Mouse (Mus musculus): ENCODE measurements at regions not wholly inside any gene's neighbourhood (a gene's known extent, or its start where the extent isn't known, plus 50 kb on each side); places are given as distances from the start of the nearest gene placed in this dataset.

- no peaks in the 10 kb centered on the region for H3K4me1 ChIP-seq (ENCODE audit: insufficient read depth)
- H3K27me3 ChIP-seq (ENCODE audit: insufficient read depth, low read length): no peaks in the 10 kb centered on the region
- no peaks in the 10 kb centered on the region for H3K9me3 ChIP-seq (ENCODE audit: low read length)
- no peak overlapping the region for H3K4me3 ChIP-seq (ENCODE audit: low read depth, low read length)
- no peaks in the 10 kb centered on the region for H3K36me3 ChIP-seq (ENCODE audit: insufficient read depth)
- TF ChIP-seq CTCF (IDR thresholded peaks at IDR 0.05; ENCODE audit: low read depth): no peak
- no peak for DNase-seq
- H3K27ac ChIP-seq (ENCODE audit: low read depth, low read length): no peak overlapping the region
- 82% methylated on average over 2 of the region's 2 CpGs for WGBS
- H3K4me2 ChIP-seq (ENCODE audit: low read depth): no peak overlapping the region
- H3K9ac ChIP-seq: no peak overlapping the region
- ATAC-seq: no peak
These were observed 75.6 kb downstream of the Cops8 start for GRCm38 (mm10) chr1:90678416-90678815.

GRCm38 (mm10) chr1:90688086-90688485 lies 85.3 kb downstream of the Cops8 start:
- DNase-seq (no peak), ATAC-seq (no peak)
- H3K27me3 ChIP-seq (ENCODE audit: insufficient read depth, low read length): no peaks in the 10 kb centered on the region
- no peaks in the 10 kb centered on the region for H3K9me3 ChIP-seq (ENCODE audit: low read length)
- WGBS: 76% methylated on average over 5 of the region's 5 CpGs
- H3K4me2 ChIP-seq (ENCODE audit: low read depth): no peak overlapping the region
- no peaks in the 10 kb centered on the region for H3K4me1 ChIP-seq (ENCODE audit: insufficient read depth)
- H3K36me3 ChIP-seq (ENCODE audit: insufficient read depth): no peaks in the 10 kb centered on the region
- H3K9ac ChIP-seq: no peak overlapping the region
- no peak for TF ChIP-seq CTCF (IDR thresholded peaks at IDR 0.05; ENCODE audit: low read depth)
- H3K27ac ChIP-seq (ENCODE audit: low read depth, low read length): no peak overlapping the region
- no peak overlapping the region for H3K4me3 ChIP-seq (ENCODE audit: low read depth, low read length)

GRCm38 (mm10) chr1:90690591-90691116 lies 87.9 kb downstream of the Cops8 start:
- WGBS: 62% methylated on average over 4 of the region's 4 CpGs
- TF ChIP-seq CTCF (IDR thresholded peaks at IDR 0.05; ENCODE audit: low read depth): no peak
- H3K4me2 ChIP-seq (ENCODE audit: low read depth): no peak overlapping the region
- no peak overlapping the region for H3K4me3 ChIP-seq (ENCODE audit: low read depth, low read length)
- no peaks in the 10 kb centered on the region for H3K9me3 ChIP-seq (ENCODE audit: low read length)
- H3K27ac ChIP-seq (ENCODE audit: low read depth, low read length): no peak overlapping the region
- no peak overlapping the region for H3K9ac ChIP-seq
- no peaks in the 10 kb centered on the region for H3K27me3 ChIP-seq (ENCODE audit: insufficient read depth, low read length)
- H3K36me3 ChIP-seq (ENCODE audit: insufficient read depth): no peaks in the 10 kb centered on the region
- no peaks in the 10 kb centered on the region for H3K4me1 ChIP-seq (ENCODE audit: insufficient read depth)
- DNase-seq (no peak), ATAC-seq (peak; percentile 20; the same call in 1 of the 2 replicates)

GRCm38 (mm10) chr1:90691157-90691594 lies 88.4 kb downstream of the Cops8 start:
- Histone ChIP-seq H3K27me3 (ENCODE audit: insufficient read depth, low read length) (no peaks in the 10 kb centered on the region), H3K9me3 (ENCODE audit: low read length) (no peaks in the 10 kb centered on the region), H3K4me2 (ENCODE audit: low read depth) (no peak overlapping the region), H3K9ac (no peak overlapping the region), H3K4me1 (ENCODE audit: insufficient read depth) (no peaks in the 10 kb centered on the region), H3K36me3 (ENCODE audit: insufficient read depth) (no peaks in the 10 kb centered on the region), H3K4me3 (ENCODE audit: low read depth, low read length) (no peak overlapping the region), H3K27ac (ENCODE audit: low read depth, low read length) (no peak overlapping the region)
- WGBS: 70% methylated on average over 6 of the region's 6 CpGs
- 0 out of 2 replicates have a peak, but pooled peaks have one; percentile 23 for TF ChIP-seq CTCF (IDR thresholded peaks at IDR 0.05; ENCODE audit: low read depth)
- ATAC-seq (no peak; the same call in 1 of the 2 replicates), DNase-seq (peak; percentile 22)

- Histone ChIP-seq H3K9ac (no peak overlapping the region), H3K27ac (ENCODE audit: low read depth, low read length) (no peak overlapping the region), H3K27me3 (ENCODE audit: insufficient read depth, low read length) (no peaks in the 10 kb centered on the region), H3K9me3 (ENCODE audit: low read length) (no peaks in the 10 kb centered on the region), H3K4me2 (ENCODE audit: low read depth) (no peak overlapping the region), H3K36me3 (ENCODE audit: insufficient read depth) (no peaks in the 10 kb centered on the region), H3K4me3 (ENCODE audit: low read depth, low read length) (no peak overlapping the region), H3K4me1 (ENCODE audit: insufficient read depth) (no peaks in the 10 kb centered on the region)
- ATAC-seq (no peak), DNase-seq (no peak)
- WGBS: 66% methylated on average over 1 of the region's 1 CpGs
- TF ChIP-seq CTCF (IDR thresholded peaks at IDR 0.05; ENCODE audit: low read depth): no peak
These were observed 90.1 kb downstream of the Cops8 start for GRCm38 (mm10) chr1:90692851-90693250.

GRCm38 (mm10) chr1:90694761-90695160 lies 92.0 kb downstream of the Cops8 start:
- H3K9ac ChIP-seq: no peak overlapping the region
- no peaks in the 10 kb centered on the region for H3K4me1 ChIP-seq (ENCODE audit: insufficient read depth)
- 98% methylated on average over 3 of the region's 3 CpGs for WGBS
- no peak overlapping the region for H3K4me2 ChIP-seq (ENCODE audit: low read depth)
- no peak for ATAC-seq
- H3K4me3 ChIP-seq (ENCODE audit: low read depth, low read length): no peak overlapping the region
- H3K36me3 ChIP-seq (ENCODE audit: insufficient read depth): no peaks in the 10 kb centered on the region
- DNase-seq: no peak
- TF ChIP-seq CTCF (IDR thresholded peaks at IDR 0.05; ENCODE audit: low read depth): no peak
- H3K9me3 ChIP-seq (ENCODE audit: low read length): no peaks in the 10 kb centered on the region
- no peak overlapping the region for H3K27ac ChIP-seq (ENCODE audit: low read depth, low read length)
- H3K27me3 ChIP-seq (ENCODE audit: insufficient read depth, low read length): no peaks in the 10 kb centered on the region

- Histone ChIP-seq H3K27me3 (ENCODE audit: insufficient read depth, low read length) (no peaks in the 10 kb centered on the region), H3K27ac (ENCODE audit: low read depth, low read length) (no peak overlapping the region), H3K4me3 (ENCODE audit: low read depth, low read length) (no peak overlapping the region), H3K9ac (no peak overlapping the region), H3K4me1 (ENCODE audit: insufficient read depth) (no peaks in the 10 kb centered on the region), H3K9me3 (ENCODE audit: low read length) (no peaks in the 10 kb centered on the region), H3K4me2 (ENCODE audit: low read depth) (no peak overlapping the region), H3K36me3 (ENCODE audit: insufficient read depth) (no peaks in the 10 kb centered on the region)
- DNase-seq: no peak
- no peak for ATAC-seq
- 84% methylated on average over 10 of the region's 10 CpGs for WGBS
- TF ChIP-seq CTCF (IDR thresholded peaks at IDR 0.05; ENCODE audit: low read depth): no peak
These were observed 92.5 kb downstream of the Cops8 start for GRCm38 (mm10) chr1:90695166-90695749.

Data from forebrain, postnatal 0 days (tissue).